Mouse (Mus musculus) G1E (cell line): ENCODE data around the gene Map3k21.

Experiments
- CTCF ChIP-seq: IDR thresholded peaks from 2 replicates; pipeline ENCODE4 v1.5.1; 2012; ENCODE audit warnings: low read depth, low read length, inconsistent platforms, mixed read lengths
- GATA1 ChIP-seq: IDR thresholded peaks from 2 replicates; pipeline ENCODE4 v1.6.1; 2012; ENCODE audit warnings: borderline replicate concordance, low read length, inconsistent platforms, mixed read lengths

DNA sequence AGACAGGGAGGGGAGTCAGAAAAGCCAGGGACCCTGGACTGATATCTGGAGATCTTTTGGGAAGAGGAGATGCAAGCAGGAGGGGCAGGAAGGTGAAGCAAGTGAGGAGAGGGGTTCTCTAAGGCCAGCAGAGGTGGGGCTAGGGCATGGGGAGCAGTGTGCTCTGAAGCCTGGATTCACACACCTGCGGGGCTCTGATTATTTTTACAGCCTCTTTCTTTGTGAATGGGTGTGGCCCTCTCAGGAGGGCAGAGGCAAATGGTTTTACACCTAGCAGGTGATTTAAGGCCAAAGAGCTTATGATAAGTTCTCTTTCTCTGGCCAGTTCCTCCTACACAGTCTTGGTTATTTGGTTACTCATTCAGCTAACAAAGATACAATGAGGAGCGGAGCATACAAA, 8.5 kb downstream of the Map3k21 start:
- TF ChIP-seq CTCF (no peak), GATA1 (no peak)
